ENCODE assay signal across 8 mouse cellular contexts in genomic region chr8:121125311-121125876, GRCm38 (mm10). TPM values are rescaled to one million over a fixed set of nuclear protein-coding genes. Genes with fewer than 3 reads are reported as not detected.
DNase-seq lines count a peak whose midpoint lies in the region; ATAC-seq and TF ChIP-seq lines count a peak whose summit lies in the region.

No protein-coding gene starts in this region.

- no peak for TF ChIP-seq POLR2A in small intestine, adult 2 months (IDR thresholded peaks at IDR 0.05; ENCODE audit: low read depth, low read length)

- peaks cover 9% of the 10 kb centered on the region for H3K9me3 ChIP-seq in E14TG2a.4 (ENCODE audit: low read length)
- no peaks in the 10 kb centered on the region for H3K9me3 ChIP-seq in hindbrain, embryonic 10.5 days
- H3K9me3 ChIP-seq in limb, embryonic 10.5 days (replicated peaks): no peaks in the 10 kb centered on the region

- H3K36me3 ChIP-seq in E14TG2a.4 (ENCODE audit: insufficient read depth, low read length): no peaks in the 10 kb centered on the region
- no peaks in the 10 kb centered on the region for H3K36me3 ChIP-seq in hindbrain, embryonic 10.5 days
- no peaks in the 10 kb centered on the region for H3K36me3 ChIP-seq in limb, embryonic 10.5 days
- H3K36me3 ChIP-seq in small intestine, adult 2 months (ENCODE audit: control insufficient read depth, insufficient read depth, low read length): no peaks in the 10 kb centered on the region

- H3K4me3 ChIP-seq in E14TG2a.4 (replicated peaks; ENCODE audit: low read length): peak overlapping the region; percentile 70
- H3K4me3 ChIP-seq in hindbrain, embryonic 10.5 days: peak overlapping the region; percentile 51
- peak overlapping the region; percentile 39 for H3K4me3 ChIP-seq in limb, embryonic 10.5 days
- H3K4me3 ChIP-seq in small intestine, adult 2 months (ENCODE audit: low read depth, low read length): peak overlapping the region; percentile 52

- peak; percentile 69 for DNase-seq in adrenal gland, postnatal 25 days
- peak; percentile 86 for DNase-seq in hindbrain, embryonic 10.5 days (ENCODE audit: low spot score)
- DNase-seq in limb, embryonic 10.5 days (ENCODE audit: low spot score): peak; percentile 79
- peak; percentile 92 for DNase-seq in mesoderm, embryonic 11.5 days (ENCODE audit: low read depth, low spot score)
- no peak for DNase-seq in natural killer cell, adult 2 months (ENCODE audit: low spot score in 2 of 2)

- peaks cover 99% of the 10 kb centered on the region for H3K27me3 ChIP-seq in E14TG2a.4 (ENCODE audit: insufficient read depth, low read length)
- H3K27me3 ChIP-seq in hindbrain, embryonic 10.5 days (ENCODE audit: insufficient read depth, poor library complexity, severe bottlenecking): peaks cover 100% of the 10 kb centered on the region
- peaks cover 100% of the 10 kb centered on the region for H3K27me3 ChIP-seq in limb, embryonic 10.5 days (ENCODE audit: low read depth, poor library complexity, severe bottlenecking)
- peaks cover 85% of the 10 kb centered on the region for H3K27me3 ChIP-seq in small intestine, adult 2 months (ENCODE audit: control insufficient read depth, insufficient read depth, low read length)

- peak overlapping the region; percentile 59; the same call in 1 of the 2 replicates for H3K27ac ChIP-seq in hindbrain, embryonic 10.5 days
- peak overlapping the region; percentile 47; the same call in 1 of the 2 replicates for H3K27ac ChIP-seq in limb, embryonic 10.5 days
- H3K27ac ChIP-seq in small intestine, adult 2 months (ENCODE audit: insufficient read depth, low read depth, low read length): no peak overlapping the region

- TF ChIP-seq CTCF in E14TG2a.4 (conservative IDR thresholded peaks at IDR 0.05; ENCODE audit: low read length): no peak
- no peak for TF ChIP-seq CTCF in small intestine, adult 2 months (IDR thresholded peaks at IDR 0.05; ENCODE audit: extremely low read depth, insufficient read length, insufficient replicate concordance, low read depth, low read length)

- peaks cover 37% of the 10 kb centered on the region for H3K4me1 ChIP-seq in E14TG2a.4 (replicated peaks; ENCODE audit: low read depth, low read length)
- peaks cover 40% of the 10 kb centered on the region for H3K4me1 ChIP-seq in hindbrain, embryonic 10.5 days (replicated peaks)
- H3K4me1 ChIP-seq in limb, embryonic 10.5 days: peaks cover 59% of the 10 kb centered on the region
- peaks cover 3% of the 10 kb centered on the region for H3K4me1 ChIP-seq in small intestine, adult 2 months (ENCODE audit: control insufficient read depth, insufficient read depth, insufficient read length, low read length)

- ATAC-seq in frontal cortex, adult (ENCODE audit: low TSS enrichment): peak; percentile 59; the same call in 1 of the 2 replicates

- under 1% methylated on average over 36 of the region's 36 CpGs for WGBS in hindbrain, embryonic 10.5 days
- under 1% methylated on average over 36 of the region's 36 CpGs for WGBS in limb, embryonic 10.5 days
- 2% methylated on average over 36 of the region's 36 CpGs for WGBS in small intestine, adult 2 months

RNA-seq across cellular contexts. Expression of gene Foxl1, which starts 2.3 kb away (rescaled TPM):
- total RNA-seq in adrenal gland, postnatal 25 days (2021): 0.27 and 0.33 TPM in 2 replicates
- 1.6 and 3.5 TPM in 2 replicates for polyA plus RNA-seq in hindbrain, embryonic 10.5 days (2016; fragmentation: Nextera tagmentation; extraction: Ambion mirVana)
- 0.13 and 0.15 TPM in 2 replicates for polyA plus RNA-seq in limb, embryonic 10.5 days (2016; fragmentation: Nextera tagmentation; extraction: Ambion mirVana)
- 3.0 and 7.9 TPM in 2 replicates for polyA plus RNA-seq in small intestine, adult 2 months (2012; rRNA removed)

RNA-seq across cellular contexts. Expression of gene Foxc2, which starts 9.4 kb away (rescaled TPM):
- total RNA-seq in adrenal gland, postnatal 25 days (2021): 2.7 and 3.6 TPM in 2 replicates
- 7.0 and 13.7 TPM in 2 replicates for polyA plus RNA-seq in hindbrain, embryonic 10.5 days (2016; fragmentation: Nextera tagmentation; extraction: Ambion mirVana)
- polyA plus RNA-seq in limb, embryonic 10.5 days (2016; fragmentation: Nextera tagmentation; extraction: Ambion mirVana): 2.3 and 3.3 TPM in 2 replicates
- polyA plus RNA-seq in small intestine, adult 2 months (2012; rRNA removed): 0.53 and 0.63 TPM in 2 replicates

RNA-seq across cellular contexts. Expression of gene Mthfsd, which starts 17.2 kb away (rescaled TPM):
- total RNA-seq in adrenal gland, postnatal 25 days (2021): 31.1 and 44.8 TPM in 2 replicates
- 60.5 and 68.2 TPM in 2 replicates for polyA plus RNA-seq in hindbrain, embryonic 10.5 days (2016; fragmentation: Nextera tagmentation; extraction: Ambion mirVana)
- polyA plus RNA-seq in limb, embryonic 10.5 days (2016; fragmentation: Nextera tagmentation; extraction: Ambion mirVana): 58.5 and 67.6 TPM in 2 replicates
- polyA plus RNA-seq in small intestine, adult 2 months (2012; rRNA removed): 22.6 and 23.4 TPM in 2 replicates

RNA-seq across cellular contexts. Expression of gene Foxf1, which starts 41.2 kb away (rescaled TPM):
- 0.43 and 0.52 TPM in 2 replicates for total RNA-seq in adrenal gland, postnatal 25 days (2021)
- 3.9 and 4.9 TPM in 2 replicates for polyA plus RNA-seq in hindbrain, embryonic 10.5 days (2016; fragmentation: Nextera tagmentation; extraction: Ambion mirVana)
- 0.48 and 4.4 TPM in 2 replicates for polyA plus RNA-seq in limb, embryonic 10.5 days (2016; fragmentation: Nextera tagmentation; extraction: Ambion mirVana)
- polyA plus RNA-seq in small intestine, adult 2 months (2012; rRNA removed): 28.2 and 49.6 TPM in 2 replicates

Comparison
In these comparisons a context has a peak if more than half of its experiments do, and no peak if none do; other contexts are left out.
1. DNase-seq: peak in adrenal gland, postnatal 25 days (single experiment), hindbrain, embryonic 10.5 days (single experiment), limb, embryonic 10.5 days (single experiment) and mesoderm, embryonic 11.5 days (single experiment); none in natural killer cell, adult 2 months (0 of 2).
2. Peak in every context shown above with its lines, with median percentiles within 50 percentile points of each other: H3K4me3 ChIP-seq.